Mouse (Mus musculus) MEL (cell line): Measurements from ENCODE around the gene Epdr1. TPM values are rescaled to one million over a fixed set of nuclear protein-coding genes. Genes with fewer than 3 reads are reported as not detected.

ENCODE experiments used
- DNase-seq: peaks from one replicate; pipeline ENCODE4 v3.0.0; 2011; ENCODE audit warnings: low read depth, low spot score
- H3K27ac ChIP-seq: 2 replicates; pipeline ENCODE4 v1.5.1; 2012; ENCODE audit warnings: low read depth, mild to moderate bottlenecking, control low read depth, low read length, moderate library complexity; ENCODE audit not compliant: control insufficient read depth
- H3K27me3 ChIP-seq, 2 experiments: fragments of 150-350 bp in 1 of 2; sonication (generic) in 1 of 2; 2 replicates each; pipeline ENCODE4 v1.6.1; 2012; ENCODE audit warnings: low read length in 2 of 2, mild to moderate bottlenecking in 2 of 2, improper control_type of control experiment in 1 of 2, moderate library complexity in 1 of 2; ENCODE audit not compliant: insufficient read depth in 2 of 2, control insufficient read depth in 1 of 2
- H3K36me3 ChIP-seq, 2 experiments: 2 replicates each; pipeline ENCODE4 v1.6.1; 2012 to 2014; ENCODE audit warnings: low read length in 2 of 2, improper control_type of control experiment in 1 of 2, inconsistent platforms in 1 of 2, mild to moderate bottlenecking in 1 of 2; ENCODE audit not compliant: insufficient read depth in 2 of 2, control insufficient read depth in 1 of 2
- H3K4me1 ChIP-seq, 2 experiments: fragments of 150-350 bp in 1 of 2; sonication (generic) in 1 of 2; 2 replicates each; pipeline ENCODE4 v1.6.1; 2012; ENCODE audit warnings: low read length in 2 of 2, improper control_type of control experiment in 1 of 2, mild to moderate bottlenecking in 1 of 2; ENCODE audit not compliant: insufficient read depth in 2 of 2, control insufficient read depth in 1 of 2
- H3K4me3 ChIP-seq, 2 experiments: fragments of 150-350 bp in 1 of 2; sonication (generic) in 1 of 2; 2 replicates each; pipeline ENCODE4 v1.5.1; 2012; ENCODE audit warnings: low read depth in 2 of 2, low read length in 2 of 2, mild to moderate bottlenecking in 2 of 2, moderate library complexity in 2 of 2, control low read depth in 1 of 2, improper control_type of control experiment in 1 of 2; ENCODE audit not compliant: control insufficient read depth in 1 of 2, insufficient read depth in 1 of 2
- H3K79me2 ChIP-seq: 2 replicates; pipeline ENCODE4 v1.6.1; 2012; ENCODE audit warnings: mild to moderate bottlenecking, low read length, moderate library complexity; ENCODE audit not compliant: control insufficient read depth, poor library complexity, insufficient read depth
- H3K9ac ChIP-seq: 2 replicates; pipeline ENCODE4 v1.6.1; 2012; ENCODE audit warnings: low read depth, mild to moderate bottlenecking, control low read depth, low read length, moderate library complexity; ENCODE audit not compliant: control insufficient read depth, poor library complexity, severe bottlenecking
- H3K9me3 ChIP-seq: fragments of 150-350 bp; sonication (generic); replicated peaks from 2 replicates; pipeline ENCODE4 v1.6.1; 2012; ENCODE audit warnings: mild to moderate bottlenecking, low read length, improper control_type of control experiment, moderate library complexity; ENCODE audit not compliant: insufficient read depth
- CTCF ChIP-seq, 3 experiments: IDR thresholded peaks in 2 of 3; conservative IDR thresholded peaks in 1 of 3; 2 replicates each; pipeline ENCODE4 v1.5.1; 2011 to 2012; ENCODE audit warnings: low read length in 3 of 3, low read depth in 2 of 3, mild to moderate bottlenecking in 2 of 3, improper control_type of control experiment in 1 of 3, inconsistent platforms in 1 of 3, mixed read lengths in 1 of 3, moderate library complexity in 1 of 3; ENCODE audit not compliant: control insufficient read depth in 1 of 3, insufficient read depth in 1 of 3, poor library complexity in 1 of 3, severe bottlenecking in 1 of 3
- EP300 ChIP-seq, 2 experiments: IDR thresholded peaks; 2 replicates each; pipeline ENCODE4 v1.6.1; 2011; ENCODE audit warnings: improper control_type of control experiment in 2 of 2, low read length in 2 of 2, low read depth in 1 of 2, mild to moderate bottlenecking in 1 of 2
- ETS1 ChIP-seq: IDR thresholded peaks from 2 replicates; pipeline ENCODE4 v1.6.1; 2012; ENCODE audit warnings: low read depth, mild to moderate bottlenecking, inconsistent platforms, low read length, improper control_type of control experiment, moderate library complexity
- GABPA ChIP-seq: IDR thresholded peaks from 2 replicates; pipeline ENCODE4 v1.6.1; 2012; ENCODE audit warnings: low read depth, mild to moderate bottlenecking, inconsistent platforms, low read length, improper control_type of control experiment, moderate library complexity
- GATA1 ChIP-seq: IDR thresholded peaks from 2 replicates; pipeline ENCODE4 v1.6.1; 2011; ENCODE audit warnings: low read depth, low read length, improper control_type of control experiment
- HCFC1 ChIP-seq: IDR thresholded peaks from 2 replicates; pipeline ENCODE4 v1.6.1; 2012; ENCODE audit warnings: low read depth, mild to moderate bottlenecking, inconsistent platforms, low read length, improper control_type of control experiment, moderate library complexity
- JUND ChIP-seq: IDR thresholded peaks from 2 replicates; pipeline ENCODE4 v1.6.1; 2011; ENCODE audit warnings: low read depth, mild to moderate bottlenecking, improper control_type of control experiment, low read length
- KAT2A ChIP-seq: conservative IDR thresholded peaks from 2 replicates; pipeline ENCODE4 v1.6.1; 2012; ENCODE audit warnings: low read depth, low read length, improper control_type of control experiment, inconsistent platforms
- MAFK ChIP-seq: IDR thresholded peaks from 2 replicates; pipeline ENCODE4 v1.6.1; 2011; ENCODE audit warnings: low read depth, mild to moderate bottlenecking, low read length, improper control_type of control experiment, borderline replicate concordance
- MEF2A ChIP-seq: IDR thresholded peaks from 2 replicates; pipeline ENCODE4 v1.6.1; 2014; ENCODE audit warnings: low read depth, mild to moderate bottlenecking, inconsistent platforms, low read length, improper control_type of control experiment; ENCODE audit not compliant: poor library complexity, insufficient replicate concordance, severe bottlenecking; ENCODE audit errors: extremely low read depth
- MYC ChIP-seq: IDR thresholded peaks from 2 replicates; pipeline ENCODE4 v1.6.1; 2011; ENCODE audit warnings: low read depth, mild to moderate bottlenecking, low read length, improper control_type of control experiment, moderate library complexity
- NELFE ChIP-seq: IDR thresholded peaks from 2 replicates; pipeline ENCODE4 v1.6.1; 2011; ENCODE audit warnings: low read depth, low read length, improper control_type of control experiment
- POLR2A ChIP-seq, 2 experiments: IDR thresholded peaks; 2 replicates each; pipeline ENCODE4 v1.6.1; 2011 to 2012; ENCODE audit warnings: low read length in 2 of 2, mild to moderate bottlenecking in 2 of 2, control low read depth in 1 of 2, improper control_type of control experiment in 1 of 2, low read depth in 1 of 2, moderate library complexity in 1 of 2; ENCODE audit not compliant: control insufficient read depth in 1 of 2, insufficient read depth in 1 of 2, poor library complexity in 1 of 2
- RCOR1 ChIP-seq: IDR thresholded peaks from 2 replicates; pipeline ENCODE4 v1.6.1; 2012; ENCODE audit warnings: low read depth, mild to moderate bottlenecking, inconsistent platforms, low read length, improper control_type of control experiment
- TAL1 ChIP-seq: IDR thresholded peaks from 2 replicates; pipeline ENCODE4 v1.6.1; 2012; ENCODE audit warnings: mild to moderate bottlenecking, inconsistent platforms, low read length, moderate library complexity, mixed read lengths
- TCF12 ChIP-seq: IDR thresholded peaks from 2 replicates; pipeline ENCODE4 v1.6.1; 2014; ENCODE audit warnings: low read depth, mild to moderate bottlenecking, inconsistent platforms, low read length, improper control_type of control experiment, moderate library complexity
- UBTF ChIP-seq: IDR thresholded peaks from 2 replicates; pipeline ENCODE4 v1.6.1; 2012; ENCODE audit warnings: low read depth, mild to moderate bottlenecking, inconsistent platforms, low read length, improper control_type of control experiment, moderate library complexity, borderline replicate concordance; ENCODE audit not compliant: insufficient read depth
- ZKSCAN1 ChIP-seq: IDR thresholded peaks from 2 replicates; pipeline ENCODE4 v1.6.1; 2012; ENCODE audit warnings: low read depth, mild to moderate bottlenecking, inconsistent platforms, low read length, improper control_type of control experiment, moderate library complexity
- ZMIZ1 ChIP-seq: IDR thresholded peaks from 2 replicates; pipeline ENCODE4 v1.6.1; 2012; ENCODE audit warnings: low read depth, mild to moderate bottlenecking, inconsistent platforms, low read length, improper control_type of control experiment, moderate library complexity
- ZNF384 ChIP-seq: IDR thresholded peaks from 2 replicates; pipeline ENCODE4 v1.6.1; 2012; ENCODE audit warnings: low read depth, mild to moderate bottlenecking, inconsistent platforms, low read length, improper control_type of control experiment
- polyA plus RNA-seq, 2 experiments: library from polyadenylated mRNA; stranded (reverse) in 1 of 2; unstranded in 1 of 2; fragments of >175 nt in 1 of 2; fragments of >200 nt in 1 of 2; gene quantifications; 2 replicates each; pipeline versions ENCODE4 v1.2.1 to v1.2.4; 2012; ENCODE audit warnings: low replicate concordance in 2 of 2, low read depth in 1 of 2; ENCODE audit not compliant: insufficient read length in 2 of 2, insufficient read depth in 1 of 2, missing spikeins in 1 of 2
- total RNA-seq: library from RNA; depleted of rRNA; stranded (reverse); fragments of 300-350 nt; gene quantifications from 2 replicates; pipeline ENCODE4 v1.2.3, GENCODE M21; 2012

The Epdr1 gene
- total and polyA plus RNA-seq, 3 experiments = not detected

- Histone ChIP-seq H3K9me3 (no peaks in the 10 kb centered on the region), H3K36me3 (peaks cover 0 to 7% of the 10 kb centered on the region in 2 experiments; a peak in 2 of 4 replicates), H3K27me3 (no peaks in the 10 kb centered on the region; a peak in 1 of 4 replicates), H3K9ac (no peak overlapping the region), H3K79me2 (no peaks in the 10 kb centered on the region), H3K4me3 (no peak overlapping the region), H3K27ac (no peak overlapping the region), H3K4me1 (peaks cover 0 to 5% of the 10 kb centered on the region in 2 experiments; a peak in 2 of 4 replicates)
- no peak for DNase-seq
- TF ChIP-seq ZKSCAN1 = no peak
- TF ChIP-seq HCFC1 = no peak
- no peak for TF ChIP-seq TAL1
- TF ChIP-seq CTCF (IDR thresholded peaks at IDR 0.05 in 2 of 3, conservative IDR thresholded peaks at IDR 0.05 in 1 of 3; ENCODE audit: control insufficient read depth in 1 of 3, insufficient read depth in 1 of 3, low read depth in 2 of 3, low read length in 3 of 3, poor library complexity in 1 of 3, severe bottlenecking in 1 of 3) = no peak
- TF ChIP-seq MEF2A = no peak
- no peak for TF ChIP-seq GATA1
- no peak for TF ChIP-seq UBTF
- no peak for TF ChIP-seq NELFE
- TF ChIP-seq POLR2A (IDR thresholded peaks at IDR 0.05; ENCODE audit: control insufficient read depth in 1 of 2, insufficient read depth in 1 of 2, low read depth in 1 of 2, low read length in 2 of 2, poor library complexity in 1 of 2) = no peak
- no peak for TF ChIP-seq EP300 (IDR thresholded peaks at IDR 0.05; ENCODE audit: low read depth in 1 of 2, low read length in 2 of 2)
- no peak for TF ChIP-seq TCF12
- TF ChIP-seq MYC = no peak
- no peak for TF ChIP-seq ZNF384
- TF ChIP-seq KAT2A = no peak
- no peak for TF ChIP-seq JUND
- no peak for TF ChIP-seq ETS1
- TF ChIP-seq RCOR1 = no peak
- no peak for TF ChIP-seq ZMIZ1
- TF ChIP-seq MAFK = no peak
- TF ChIP-seq GABPA = no peak
These were observed 3.6 kb upstream of the Epdr1 start for GRCm38 (mm10) chr13:19623228-19623905.
